Mouse (Mus musculus) C2C12 (cell line): ENCODE measurements around the gene Osbpl5. TPM values are rescaled to one million over a fixed set of nuclear protein-coding genes. Genes with fewer than 3 reads are reported as not detected.
A peak's percentile ranks its signal among the peaks of the same experiment; 100 is the strongest.

Experiments
- H3K27me3 ChIP-seq: one replicate; pipeline ENCODE4 v1.6.1; 2011; ENCODE audit not compliant: control insufficient read depth, insufficient read depth, insufficient read length
- H3K36me3 ChIP-seq: one replicate; pipeline ENCODE4 v1.6.1; 2011; ENCODE audit not compliant: control insufficient read depth, insufficient read depth
- H3K4me3 ChIP-seq: one replicate; pipeline ENCODE4 v1.5.1; 2011; ENCODE audit warnings: mild to moderate bottlenecking, control low read depth; ENCODE audit not compliant: poor library complexity, insufficient read depth, severe bottlenecking
- H3K79me2 ChIP-seq: one replicate; pipeline ENCODE4 v1.6.1; 2011; ENCODE audit not compliant: control insufficient read depth, insufficient read depth
- H3K79me3 ChIP-seq: one replicate; pipeline ENCODE4 v1.6.1; 2011; ENCODE audit warnings: low read depth, control low read depth
- H3ac ChIP-seq: one replicate; pipeline ENCODE3; 2011; ENCODE audit warnings: low read depth; ENCODE audit not compliant: control insufficient read depth, insufficient read length
- CEBPB ChIP-seq: IDR thresholded peaks from one replicate; pipeline ENCODE4 v1.6.1; 2011; ENCODE audit warnings: low read depth, mild to moderate bottlenecking, control low read depth, moderate library complexity
- CTCF ChIP-seq: IDR thresholded peaks from one replicate; pipeline ENCODE4 v1.5.1; 2011; ENCODE audit not compliant: control insufficient read depth, insufficient read depth, insufficient read length
- FOSL1 ChIP-seq: IDR thresholded peaks from one replicate; pipeline ENCODE4 v1.8.0; 2011; ENCODE audit warnings: mild to moderate bottlenecking, low read length; ENCODE audit not compliant: poor library complexity, insufficient read depth, severe bottlenecking
- MAX ChIP-seq: IDR thresholded peaks from one replicate; pipeline ENCODE4 v1.6.1; 2011; ENCODE audit warnings: mild to moderate bottlenecking, control low read depth
- MYOD1 ChIP-seq: IDR thresholded peaks from one replicate; pipeline ENCODE4 v1.6.1; 2011; ENCODE audit warnings: low read depth; ENCODE audit not compliant: control insufficient read depth, insufficient read length
- MYOG ChIP-seq: IDR thresholded peaks from one replicate; pipeline ENCODE4 v1.6.1; 2011; ENCODE audit not compliant: control insufficient read depth, insufficient read length; ENCODE audit errors: extremely low read depth
- USF1 ChIP-seq: IDR thresholded peaks from one replicate; pipeline ENCODE4 v1.6.1; 2011; ENCODE audit warnings: low read depth, mild to moderate bottlenecking, control low read depth, moderate library complexity
- polyA plus RNA-seq: library from polyadenylated mRNA; unstranded; fragments of >200 nt; fragmentation: generic; extraction: Trizol; gene quantifications from one replicate; pipeline ENCODE4 v1.2.1, GENCODE M21; 2012; ENCODE audit warnings: missing spikeins

Osbpl5 gene
- polyA plus RNA-seq, 1 experiment: 41.1 TPM

- H3ac ChIP-seq: no peak overlapping the region
- H3K36me3 ChIP-seq: no peaks in the 10 kb centered on the region
- no peaks in the 10 kb centered on the region for H3K79me2 ChIP-seq
- no peaks in the 10 kb centered on the region for H3K79me3 ChIP-seq
- H3K4me3 ChIP-seq: no peak overlapping the region
- TF ChIP-seq CEBPB: peak; percentile 12
- no peak for TF ChIP-seq USF1
- no peaks in the 10 kb centered on the region for H3K27me3 ChIP-seq
Observed at GRCm38 (mm10) chr7:143769461-143769860, 12.7 kb upstream of the Osbpl5 start.

GRCm38 (mm10) chr7:143768267-143768666, 11.5 kb upstream of the Osbpl5 start:
- TF ChIP-seq CTCF (no peak), USF1 (no peak), MYOG (no peak), FOSL1 (no peak), MYOD1 (no peak), CEBPB (no peak), MAX (no peak)
- H3K4me3 ChIP-seq: no peak overlapping the region
- H3K36me3 ChIP-seq: no peaks in the 10 kb centered on the region
- no peak overlapping the region for H3ac ChIP-seq
- no peaks in the 10 kb centered on the region for H3K79me3 ChIP-seq
- no peaks in the 10 kb centered on the region for H3K79me2 ChIP-seq
- no peaks in the 10 kb centered on the region for H3K27me3 ChIP-seq

DNA sequence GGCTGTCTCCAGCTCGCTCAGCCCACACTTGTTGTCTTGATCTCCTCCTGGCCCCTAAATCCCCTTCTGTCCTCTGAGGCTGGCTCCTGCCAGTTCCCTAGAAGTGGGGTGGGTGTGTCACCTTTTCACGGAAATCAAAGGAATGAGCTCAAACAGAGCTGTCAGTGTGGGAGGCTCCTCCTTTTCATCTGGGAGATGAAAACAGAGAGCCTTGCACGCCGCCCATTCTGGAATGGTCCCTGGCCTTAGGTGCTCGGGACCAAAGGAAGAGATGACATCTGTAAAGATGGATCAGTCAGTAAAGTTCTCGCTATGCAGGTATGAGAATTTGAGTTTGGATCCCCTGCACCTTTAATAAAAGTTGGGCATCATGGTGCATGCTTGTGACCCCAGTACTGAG, 10.1 kb upstream of the Osbpl5 start, which contains the start of gene Mrgprg:
Gene Mrgprg, minus strand, starts transcription at position 101 of the 400 bp plus-strand sequence.
- Histone ChIP-seq H3K27me3 (no peaks in the 10 kb centered on the region), H3K79me2 (no peaks in the 10 kb centered on the region), H3K36me3 (no peaks in the 10 kb centered on the region), H3ac (no peak within 1 kb of the TSS), H3K4me3 (no peak within 1 kb of the TSS), H3K79me3 (no peaks in the 10 kb centered on the region)
- TF ChIP-seq MYOG (no peak), CTCF (no peak), FOSL1 (no peak), CEBPB (no peak), USF1 (no peak), MYOD1 (no peak), MAX (no peak)

DNA sequence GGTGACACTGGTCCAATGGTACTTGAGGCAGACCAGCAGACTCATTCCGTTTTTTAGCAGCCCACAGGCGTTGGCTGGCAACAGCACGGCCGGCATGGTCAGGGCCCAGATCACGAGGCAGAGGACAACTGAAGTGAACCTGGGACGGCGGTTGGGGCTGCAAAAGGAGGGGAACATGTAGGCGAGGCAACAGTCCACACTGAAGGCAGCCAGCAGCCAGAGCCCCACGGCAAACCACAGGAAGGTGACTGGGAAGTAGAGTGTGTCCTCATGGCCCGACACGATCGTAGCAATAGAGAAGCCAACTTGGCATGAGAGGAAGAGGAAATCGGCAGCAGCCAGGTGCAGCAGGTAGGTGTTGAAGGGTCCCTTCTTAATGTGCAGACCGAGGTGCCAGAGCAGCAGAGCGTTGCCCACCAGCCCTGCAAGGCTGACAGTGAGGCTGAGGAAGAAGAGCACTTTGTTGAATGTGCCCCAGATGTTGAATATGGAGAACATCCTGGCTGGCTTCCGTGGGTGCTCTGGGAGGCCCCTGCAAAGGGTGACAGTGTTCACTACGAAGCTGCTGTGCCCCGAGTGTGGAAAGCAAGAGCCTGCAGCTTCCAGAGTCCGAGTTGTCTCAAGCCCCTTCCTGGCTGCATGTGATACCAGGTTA, 8.2 kb upstream of the Osbpl5 start:
- no peaks in the 10 kb centered on the region for H3K36me3 ChIP-seq
- no peak for TF ChIP-seq CTCF

DNA sequence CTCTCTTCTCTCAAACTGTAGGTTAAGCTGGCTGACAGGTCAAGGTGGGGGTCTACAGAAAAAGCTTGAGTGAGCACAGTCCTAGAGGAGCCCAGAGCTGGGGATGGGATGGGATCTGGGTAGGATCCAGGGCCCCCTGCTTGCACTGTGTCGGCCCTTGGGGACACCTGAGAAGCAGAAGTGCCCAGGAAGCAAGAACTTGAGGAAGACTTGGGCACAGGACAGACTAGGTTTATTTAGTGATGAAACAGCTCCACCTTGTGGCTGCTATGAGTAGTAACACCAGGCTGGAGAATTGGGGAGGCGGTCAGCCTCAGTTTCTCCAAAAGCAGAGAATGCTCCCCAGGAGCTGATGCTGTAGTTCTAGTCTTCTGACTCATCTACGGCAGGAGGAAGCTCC, 7.0 kb upstream of the Osbpl5 start:
- Histone ChIP-seq H3K79me3 (no peaks in the 10 kb centered on the region), H3K79me2 (no peaks in the 10 kb centered on the region), H3K27me3 (no peaks in the 10 kb centered on the region), H3K4me3 (no peak overlapping the region), H3ac (no peak overlapping the region), H3K36me3 (no peaks in the 10 kb centered on the region)
- TF ChIP-seq CTCF (peak; percentile 32), FOSL1 (no peak), MAX (no peak), MYOD1 (no peak), MYOG (no peak)

More for the DNA sequence above, 8.2 kb upstream of the Osbpl5 start:
- H3K4me3 ChIP-seq: no peak overlapping the region
- no peaks in the 10 kb centered on the region for H3K27me3 ChIP-seq
- no peak overlapping the region for H3ac ChIP-seq
- H3K79me3 ChIP-seq: no peaks in the 10 kb centered on the region
- no peaks in the 10 kb centered on the region for H3K79me2 ChIP-seq

GRCm38 (mm10) chr7:143758956-143759355, 2.2 kb upstream of the Osbpl5 start:
- TF ChIP-seq MYOG (no peak), CTCF (no peak), MAX (no peak), USF1 (no peak), FOSL1 (no peak), CEBPB (no peak), MYOD1 (no peak)
- H3K4me3 ChIP-seq: no peak overlapping the region
- no peaks in the 10 kb centered on the region for H3K36me3 ChIP-seq
- no peaks in the 10 kb centered on the region for H3K27me3 ChIP-seq
- H3ac ChIP-seq: no peak overlapping the region
- no peaks in the 10 kb centered on the region for H3K79me3 ChIP-seq
- no peaks in the 10 kb centered on the region for H3K79me2 ChIP-seq
